Mouse (Mus musculus) kidney, postnatal 25 days (tissue): ENCODE results near the gene Catsper4.
A peak's percentile ranks its signal among the peaks of the same experiment; 100 is the strongest.
"Not testable (repeated sequence)": the region's sequence is repeated elsewhere in the genome, so short reads cannot be mapped to it uniquely, and the experiment has no call there.

Experiments
- DNase-seq, 2 experiments: peaks; one replicate each; pipeline ENCODE4 v3.0.0; 2021; ENCODE audit warnings: mixed read lengths in 2 of 2

Catsper4 gene

DNA sequence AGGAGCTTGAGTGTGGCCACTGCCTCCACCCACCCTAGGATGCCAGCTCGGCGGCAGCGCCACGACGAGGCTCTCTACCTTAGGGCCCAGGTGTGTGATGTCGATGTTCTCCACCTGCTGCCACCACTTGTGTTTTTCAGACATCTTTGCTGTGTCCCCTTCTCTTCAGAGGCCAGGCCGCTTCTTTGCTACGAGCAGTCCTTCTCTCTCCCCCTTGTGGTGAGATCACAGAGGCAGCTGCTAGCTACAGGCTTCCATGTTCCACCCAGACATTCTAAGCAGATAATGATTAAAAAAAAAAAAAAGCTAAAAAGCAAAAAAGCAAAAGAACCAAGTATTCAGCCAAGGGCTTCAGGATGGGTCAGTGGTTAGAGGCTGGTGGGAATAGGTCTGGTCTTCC is at the start of gene Catsper4:
Gene Catsper4, minus strand, starts transcription at position 190 of the 400 bp plus-strand sequence.
- DNase-seq = no peak

DNA sequence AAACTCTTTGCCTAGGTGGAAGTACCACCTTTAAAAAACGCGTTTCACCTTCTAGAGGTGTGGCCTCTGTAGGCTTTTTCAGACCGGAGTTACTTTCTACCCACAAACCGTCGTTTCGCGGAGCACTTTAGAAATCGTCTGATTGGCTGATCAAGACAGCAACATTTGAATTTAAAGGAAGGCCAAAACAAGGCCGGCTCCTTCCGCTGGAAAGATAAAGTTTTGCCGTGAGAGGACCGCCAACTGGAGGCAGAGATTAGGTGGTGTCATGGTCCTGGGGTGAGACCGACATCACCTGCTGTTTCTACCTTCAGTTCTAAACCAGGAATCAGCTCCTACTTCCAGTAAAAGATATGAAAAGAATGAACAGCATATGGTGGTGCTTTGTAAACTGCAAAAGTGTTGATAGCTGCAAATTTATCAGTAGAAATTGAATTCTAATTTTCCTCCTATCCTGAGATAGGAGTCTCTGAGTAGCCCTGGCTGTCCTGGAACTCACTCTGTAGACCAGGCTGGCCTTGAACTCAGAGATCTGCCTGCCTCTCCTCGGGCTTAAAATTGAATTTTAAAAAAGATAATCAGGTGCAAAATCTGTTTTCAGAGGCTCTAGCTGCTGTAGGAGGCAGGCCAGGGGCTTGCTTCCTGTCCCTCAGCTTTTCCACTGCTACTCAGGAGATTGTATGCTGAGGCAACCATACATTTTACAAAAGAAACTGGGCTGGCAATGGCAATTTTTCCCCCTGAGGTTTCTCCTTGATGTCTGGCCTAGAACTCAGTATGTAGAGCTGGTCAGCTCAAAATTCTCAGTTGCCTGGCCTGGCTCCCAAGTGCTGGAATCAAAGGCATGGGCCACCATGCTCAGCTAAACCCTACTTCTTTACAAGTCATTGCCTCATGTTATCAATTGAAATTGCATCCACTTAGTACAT is 46.5 kb upstream of the Catsper4 start:
- DNase-seq = no peak

DNA sequence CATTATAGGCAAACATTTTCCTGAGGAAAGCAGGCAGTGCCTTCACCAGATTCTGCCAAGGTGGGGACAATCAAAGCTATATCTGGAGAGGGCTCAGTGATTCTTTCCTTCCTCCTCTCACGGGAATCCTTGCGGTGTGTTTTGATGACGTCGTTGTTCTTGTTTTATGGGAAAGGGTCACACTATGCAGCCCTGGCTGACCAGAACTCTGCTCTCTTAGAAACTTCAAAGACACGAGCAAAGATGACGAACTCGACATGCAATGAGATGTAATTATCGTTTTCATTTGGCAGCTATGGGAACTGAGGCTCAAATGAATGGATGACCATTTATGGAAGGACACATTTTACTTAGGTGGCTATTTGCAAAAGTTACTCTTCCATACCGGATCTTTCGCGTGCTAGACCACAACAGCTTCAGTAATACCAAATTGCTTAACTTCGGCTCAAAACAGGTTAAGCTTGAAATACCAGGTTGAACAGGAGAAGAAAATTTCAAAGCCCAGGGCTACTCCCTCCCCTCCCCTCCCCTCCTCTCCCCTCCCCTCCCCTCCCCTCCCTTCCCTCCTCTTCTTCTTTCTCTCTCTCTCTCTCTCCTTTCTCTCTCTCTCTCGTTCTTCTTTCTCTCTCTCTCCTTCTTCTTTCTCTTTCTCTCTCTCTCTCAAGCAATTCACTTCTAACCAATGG is 45.7 kb upstream of the Catsper4 start:
- no peak for DNase-seq

DNA sequence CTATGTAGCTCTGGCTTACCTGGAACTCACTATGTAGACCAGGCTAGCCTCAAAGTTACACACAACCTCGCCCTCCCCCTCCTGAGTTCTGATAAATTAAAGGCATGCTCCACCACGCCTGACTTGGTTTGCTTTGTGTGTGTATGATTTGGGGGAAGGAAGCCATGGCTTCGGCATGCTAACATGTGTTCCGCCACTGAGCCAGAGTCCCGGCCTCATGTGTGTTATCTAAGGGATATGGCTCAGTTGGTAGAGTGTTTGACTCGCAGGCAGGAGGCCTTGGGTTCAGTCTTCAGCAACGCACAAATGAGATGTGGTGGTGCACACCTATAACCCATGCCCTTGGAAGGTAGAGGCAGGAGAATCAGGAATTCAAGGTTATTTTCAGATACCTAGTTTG is 44.8 kb upstream of the Catsper4 start:
- DNase-seq = no peak

DNA sequence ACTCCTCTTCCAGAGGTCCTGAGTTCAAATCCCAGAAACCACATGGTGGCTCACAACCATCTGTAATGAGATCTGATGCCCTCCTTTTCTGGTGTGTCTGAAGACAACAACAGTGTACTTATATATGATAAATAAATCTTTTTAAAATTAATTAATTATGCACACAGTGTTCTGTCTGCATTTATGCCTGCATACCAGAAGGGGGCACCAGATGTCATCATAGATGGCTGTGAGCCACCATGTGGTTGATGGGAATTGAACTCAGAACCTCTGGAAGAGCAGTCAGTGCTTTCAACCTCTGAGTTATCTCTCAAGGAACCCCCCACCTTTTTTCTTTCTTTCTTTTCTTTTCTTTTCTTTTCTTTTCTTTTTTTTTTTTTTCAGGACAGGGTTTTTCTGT is 42.4 kb upstream of the Catsper4 start:
- DNase-seq = not testable (repeated sequence)

DNA sequence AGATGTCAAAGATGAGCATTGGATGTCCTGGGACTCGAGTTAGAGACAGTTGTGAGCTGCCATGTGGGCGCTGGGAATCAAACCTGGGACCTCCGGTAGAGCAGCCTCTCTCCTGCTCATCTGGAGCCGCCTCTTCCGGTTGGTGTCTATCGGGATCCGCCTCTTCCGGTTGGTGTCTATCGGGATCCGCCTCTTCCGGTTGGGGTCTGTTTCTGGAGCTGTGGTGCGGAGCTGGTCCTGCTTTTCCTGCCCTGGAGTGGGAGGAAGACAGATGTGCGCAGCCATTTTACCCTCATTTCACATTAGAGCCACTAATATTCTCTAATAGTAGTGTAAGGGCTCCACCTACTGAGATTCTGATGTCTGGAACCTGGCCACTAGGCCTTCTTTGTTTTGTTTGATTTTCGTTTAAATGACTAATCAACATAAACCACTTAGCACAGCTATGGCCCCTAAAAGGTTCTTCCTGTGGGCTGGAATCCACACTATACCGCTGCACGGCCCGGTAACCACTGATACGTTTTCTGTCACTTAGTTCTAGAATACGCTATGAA is 41.0 kb upstream of the Catsper4 start:
- peak in 1 of 2 experiments; percentile 55 for DNase-seq

DNA sequence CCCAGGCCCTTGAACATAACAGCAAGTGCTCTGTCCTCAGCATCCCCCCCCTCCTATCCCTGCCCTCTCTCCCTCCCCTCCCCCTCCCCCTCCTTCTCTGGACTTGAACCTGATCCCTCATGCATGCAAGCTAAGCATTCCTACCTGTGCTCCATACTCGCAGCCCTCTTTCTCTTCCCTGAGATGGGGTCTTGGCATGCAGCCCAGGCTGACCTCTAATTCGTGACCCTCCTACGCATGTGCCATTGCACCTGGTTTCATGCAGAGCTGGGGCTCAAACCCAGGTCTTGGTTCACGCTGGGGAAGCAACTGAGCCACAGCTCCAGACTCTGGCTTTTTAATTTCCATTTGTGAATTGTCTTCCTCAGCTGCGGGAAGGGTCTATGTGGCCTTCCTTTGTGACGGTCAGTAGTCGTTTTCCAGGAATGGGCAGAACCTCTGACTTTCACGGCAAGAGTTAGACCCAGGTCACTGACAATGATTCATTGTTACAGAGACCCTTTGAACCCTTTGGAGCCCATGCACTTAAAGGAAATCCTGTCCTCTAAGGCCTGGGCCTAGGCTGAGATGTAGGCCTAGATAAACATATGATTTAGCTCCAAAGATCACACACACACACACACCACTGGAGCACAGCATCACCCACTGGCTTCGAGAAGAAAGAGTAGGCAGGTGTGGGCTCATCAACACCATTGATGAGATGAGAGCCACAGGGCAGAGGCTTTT is 38.8 kb upstream of the Catsper4 start:
- peak in 1 of 2 experiments; percentile 44 for DNase-seq

DNA sequence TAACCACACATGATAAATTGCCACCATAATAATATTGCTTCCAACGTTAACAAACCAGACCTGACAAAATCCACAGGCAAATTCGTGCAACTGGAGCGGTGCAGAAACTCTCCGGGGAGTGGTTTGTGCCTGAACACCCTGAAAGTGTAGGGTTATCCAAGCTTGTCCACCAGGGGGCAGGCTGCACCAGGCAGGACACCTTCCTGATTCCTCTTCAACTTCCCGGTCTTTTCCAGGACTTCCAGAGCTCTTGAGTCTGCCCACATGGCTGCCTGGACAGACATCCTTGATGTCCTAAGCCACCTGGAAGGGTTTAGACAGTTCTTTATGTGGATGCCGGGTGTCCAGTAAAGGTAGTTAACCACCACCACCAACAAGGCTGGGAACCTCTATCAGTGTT is 36.0 kb upstream of the Catsper4 start:
- DNase-seq = peak; percentile 75 to 86

DNA sequence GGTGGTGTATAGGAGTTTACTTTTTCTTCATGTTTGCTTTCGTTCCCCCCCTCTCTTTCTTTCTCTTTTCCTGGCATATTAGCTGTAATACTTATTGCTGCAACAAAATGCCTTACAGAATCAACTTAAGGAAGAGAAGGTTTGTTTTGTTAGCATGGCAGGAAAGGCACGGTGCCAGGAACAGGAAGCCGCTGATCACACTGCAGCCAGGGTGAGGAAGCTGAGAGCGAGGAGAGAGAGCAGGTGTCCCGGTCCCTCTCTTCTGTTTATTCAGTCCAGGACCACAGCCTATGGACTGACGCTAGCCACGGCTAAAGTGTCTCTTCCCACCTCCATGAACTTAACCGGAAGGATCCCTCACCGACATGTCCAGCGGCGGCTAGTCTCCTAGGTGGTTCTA is 31.2 kb upstream of the Catsper4 start:
- peak; percentile 45 to 62 for DNase-seq

DNA sequence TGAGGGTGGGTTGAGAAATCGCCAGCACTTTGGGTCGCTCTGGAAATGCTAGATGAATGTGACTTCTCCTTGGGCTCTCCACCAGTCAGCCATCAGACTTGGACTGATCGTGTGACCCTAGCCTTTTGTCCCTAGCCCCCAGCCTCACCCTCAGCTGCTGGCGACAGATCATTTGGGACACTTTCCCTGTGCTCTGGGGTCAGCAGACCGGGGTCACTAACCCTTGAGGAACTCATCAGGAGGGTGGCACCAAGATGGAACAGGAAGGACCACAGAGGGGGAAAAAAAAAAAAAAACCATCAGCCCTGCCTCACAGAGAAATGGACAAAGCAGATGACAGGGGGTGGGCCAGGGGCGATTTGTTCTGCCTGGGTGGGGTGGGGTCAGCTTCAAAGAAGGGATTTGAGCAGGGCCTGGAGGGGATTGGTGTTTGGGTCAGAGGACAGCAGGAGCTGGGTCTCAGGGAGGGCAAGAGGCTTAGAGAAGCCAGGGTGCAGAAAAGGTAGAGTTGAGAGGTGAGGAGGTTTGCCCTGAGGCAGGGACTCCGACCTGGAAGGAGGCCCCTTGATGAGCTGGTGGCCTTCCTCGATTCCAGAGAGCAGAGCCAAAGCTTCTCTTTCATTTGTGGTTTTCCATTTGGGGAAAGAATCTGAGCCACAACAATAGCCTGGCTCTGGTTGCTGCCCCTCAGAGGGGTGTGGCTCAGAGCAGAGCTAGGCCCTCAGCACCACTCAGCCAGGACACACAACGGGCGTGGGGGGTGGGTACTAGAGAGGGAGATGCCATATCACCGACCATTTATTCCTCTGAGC is 30.2 kb upstream of the Catsper4 start:
- peak; percentile 26 to 58 for DNase-seq

DNA sequence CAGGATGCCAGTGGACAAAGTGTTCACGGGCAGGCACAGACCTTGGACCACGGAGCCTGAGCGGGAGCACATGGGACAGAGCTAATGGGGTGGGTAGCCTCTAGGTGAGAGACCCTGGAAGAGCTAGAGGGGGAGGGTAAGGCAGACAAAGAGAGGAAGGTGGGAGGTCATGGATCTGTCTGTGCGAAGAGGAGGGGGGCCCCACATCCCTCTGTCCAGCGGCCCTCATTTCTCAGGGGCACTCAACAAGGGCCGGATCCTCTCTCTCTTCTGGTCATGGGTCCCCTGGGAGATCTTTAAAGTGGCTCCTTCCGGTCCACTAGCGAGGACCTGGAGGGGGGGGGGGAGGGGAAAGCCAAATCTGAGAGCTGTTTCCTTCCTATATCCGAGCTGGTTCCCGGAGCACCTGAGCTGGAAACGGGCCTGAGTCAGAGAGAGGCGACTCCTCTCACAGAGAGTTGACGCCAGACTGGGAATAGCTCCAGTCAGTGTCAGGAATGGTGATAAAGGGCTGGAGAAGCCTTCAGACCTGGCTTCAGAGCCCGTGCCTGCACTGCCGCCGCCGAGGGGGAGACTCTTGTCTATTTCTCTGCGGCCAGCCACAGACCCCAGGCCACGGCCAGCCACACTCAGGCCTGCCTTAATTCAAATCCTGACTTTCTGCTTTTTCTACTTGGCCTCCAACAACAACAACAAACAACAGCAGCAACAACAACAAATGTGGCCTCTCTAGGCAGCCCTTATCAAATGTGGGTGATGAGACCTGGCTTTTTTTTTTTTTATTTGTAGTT is 29.4 kb upstream of the Catsper4 start:
- peak; percentile 70 to 83 for DNase-seq

DNA sequence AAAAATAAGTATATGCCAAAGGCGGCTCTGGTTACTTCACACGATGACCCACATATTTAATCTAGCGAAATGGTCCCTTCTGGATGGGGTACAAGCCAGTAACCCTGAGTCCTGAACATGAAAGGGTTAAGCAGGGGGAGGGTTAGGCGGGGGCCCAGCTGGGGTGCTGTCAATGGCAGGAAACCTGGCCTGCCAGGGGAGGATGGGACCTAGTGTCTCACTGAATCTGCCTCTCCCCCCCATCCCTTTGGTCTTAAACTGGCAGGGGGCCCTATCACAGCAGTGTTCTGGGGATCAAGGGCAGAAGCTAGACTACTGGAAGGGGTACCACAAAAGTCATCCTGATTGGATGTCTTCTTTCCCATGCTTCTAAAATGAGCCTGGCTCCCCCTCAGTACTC is 28.7 kb upstream of the Catsper4 start:
- peak; percentile 45 to 77 for DNase-seq

DNA sequence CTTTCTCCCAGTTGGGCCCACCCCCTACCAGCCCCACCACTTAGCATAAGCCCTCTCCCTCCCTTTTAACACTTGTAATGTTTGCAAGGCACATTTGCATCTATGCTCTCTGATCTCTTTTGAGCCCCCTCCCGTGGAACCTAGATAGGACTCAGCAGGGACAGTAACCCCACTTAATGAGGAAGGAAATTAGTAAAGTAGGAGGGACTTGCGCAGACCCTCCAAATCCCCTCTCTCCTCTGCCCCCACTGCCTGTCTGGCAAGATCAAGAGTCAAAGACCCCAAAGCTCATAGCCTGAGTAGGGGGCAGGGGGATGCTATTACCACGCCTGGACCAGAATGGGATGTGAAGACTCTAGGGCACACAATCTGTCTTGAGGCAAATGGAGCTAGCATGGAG is 27.7 kb upstream of the Catsper4 start:
- DNase-seq = no peak

DNA sequence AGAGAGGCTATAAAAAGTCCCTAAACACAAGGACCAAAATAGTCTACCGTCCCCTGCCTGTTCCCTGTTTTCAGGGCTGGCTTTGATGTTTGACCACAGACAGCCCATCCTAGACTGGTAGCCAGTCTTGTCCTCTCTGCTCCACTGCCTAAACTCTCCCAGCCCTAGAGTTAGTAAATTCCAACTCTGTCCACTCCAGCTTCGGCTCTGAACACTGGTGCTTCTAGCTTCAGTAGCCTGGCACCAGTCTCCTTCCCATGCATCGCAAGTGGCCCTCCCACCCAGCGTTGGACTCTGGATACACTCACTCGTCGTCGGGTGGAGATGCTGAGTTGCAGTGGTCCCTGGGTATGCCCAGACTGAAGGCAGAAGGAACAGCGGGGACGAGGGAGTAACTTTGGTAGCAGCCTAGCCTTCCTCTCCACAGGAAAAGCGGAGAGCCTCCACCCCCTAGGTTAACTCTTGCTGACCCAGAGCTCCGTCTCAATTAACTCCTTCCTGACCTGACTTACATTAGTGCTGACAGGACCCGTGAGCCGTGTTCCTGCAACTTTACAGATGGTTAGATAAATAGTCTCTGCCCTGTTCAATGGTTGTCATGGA is 26.6 kb upstream of the Catsper4 start, which contains the start of gene Grrp1:
Gene Grrp1, minus strand, starts transcription at position 385 of the 603 bp plus-strand sequence.
- DNase-seq = peak; percentile 49 to 72

DNA sequence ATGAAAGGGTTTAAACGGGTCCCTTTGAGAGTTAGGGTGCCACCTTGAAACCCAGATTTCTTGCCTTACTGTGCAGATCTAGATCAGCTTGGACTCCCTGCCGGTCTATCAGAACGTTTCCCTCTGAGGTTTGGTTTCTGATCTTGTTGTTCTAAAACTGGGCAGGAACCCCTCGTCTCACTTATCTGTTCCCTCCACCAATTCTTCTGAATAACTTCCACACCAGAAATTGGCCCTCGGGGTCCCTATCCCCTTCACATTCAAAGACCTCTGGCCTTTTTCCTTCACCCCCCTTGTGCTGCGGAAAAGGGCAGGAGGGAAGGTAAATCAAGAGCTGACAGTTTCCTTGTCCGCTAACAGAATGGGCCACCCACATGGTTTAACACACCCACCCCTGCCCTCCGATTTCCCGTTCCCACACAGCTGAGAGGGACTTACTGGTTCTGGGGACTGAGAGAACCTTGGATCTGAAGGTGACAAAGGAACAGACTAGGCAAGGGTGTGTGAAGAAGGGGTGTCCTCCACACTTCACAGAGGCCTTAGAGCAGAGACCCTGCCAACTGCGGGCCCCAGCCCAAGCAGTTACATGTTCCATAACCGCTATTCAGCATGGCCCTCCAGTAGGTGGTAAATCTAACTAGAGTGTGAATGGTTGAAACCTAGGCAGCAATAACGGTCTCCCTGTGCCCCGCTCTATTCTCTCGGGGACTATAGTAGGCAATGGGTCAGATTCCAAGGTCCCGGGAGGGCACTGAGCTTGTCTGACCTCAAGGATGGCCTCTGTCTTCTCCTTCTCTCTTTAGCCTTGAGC is 25.9 kb upstream of the Catsper4 start:
- peak; percentile 48 to 65 for DNase-seq

DNA sequence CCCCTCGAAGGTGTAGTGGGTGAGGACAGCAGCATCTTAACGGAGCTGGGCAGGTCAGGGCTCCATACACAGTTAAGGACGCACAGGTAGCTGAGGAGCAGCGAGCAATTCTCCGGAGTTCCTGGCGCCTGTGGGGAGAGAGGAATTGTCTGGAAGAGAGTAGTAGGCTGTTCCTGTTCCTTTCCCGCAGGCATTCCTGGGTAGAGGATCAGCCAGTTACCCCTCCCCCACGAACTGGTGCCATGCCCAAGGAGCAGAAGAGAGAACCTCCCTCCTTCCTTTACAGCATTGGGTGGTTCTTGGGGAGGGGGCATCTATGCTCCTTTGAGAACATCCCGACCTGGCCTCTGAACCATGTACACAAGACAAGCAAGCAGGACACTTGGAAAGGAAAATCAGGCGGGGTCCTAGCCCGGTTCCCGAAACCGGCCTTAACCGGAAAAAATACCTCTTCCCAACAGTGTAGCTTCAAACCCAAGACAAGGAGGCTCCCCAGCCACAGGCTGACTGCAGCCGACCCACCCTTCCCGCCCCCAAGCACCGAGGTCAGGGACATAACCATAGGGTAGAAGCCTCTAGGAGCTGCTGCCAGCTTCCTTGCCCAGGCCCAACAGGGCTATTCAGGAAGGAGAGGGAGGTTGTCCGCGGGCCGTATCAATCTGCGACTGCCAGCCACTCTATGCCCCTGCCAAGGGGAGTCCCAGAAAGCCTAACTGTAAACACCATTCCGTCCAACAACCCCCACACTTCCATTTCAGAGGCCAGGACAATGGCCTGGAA is 25.1 kb upstream of the Catsper4 start:
- DNase-seq = peak; percentile 62 to 64

DNA sequence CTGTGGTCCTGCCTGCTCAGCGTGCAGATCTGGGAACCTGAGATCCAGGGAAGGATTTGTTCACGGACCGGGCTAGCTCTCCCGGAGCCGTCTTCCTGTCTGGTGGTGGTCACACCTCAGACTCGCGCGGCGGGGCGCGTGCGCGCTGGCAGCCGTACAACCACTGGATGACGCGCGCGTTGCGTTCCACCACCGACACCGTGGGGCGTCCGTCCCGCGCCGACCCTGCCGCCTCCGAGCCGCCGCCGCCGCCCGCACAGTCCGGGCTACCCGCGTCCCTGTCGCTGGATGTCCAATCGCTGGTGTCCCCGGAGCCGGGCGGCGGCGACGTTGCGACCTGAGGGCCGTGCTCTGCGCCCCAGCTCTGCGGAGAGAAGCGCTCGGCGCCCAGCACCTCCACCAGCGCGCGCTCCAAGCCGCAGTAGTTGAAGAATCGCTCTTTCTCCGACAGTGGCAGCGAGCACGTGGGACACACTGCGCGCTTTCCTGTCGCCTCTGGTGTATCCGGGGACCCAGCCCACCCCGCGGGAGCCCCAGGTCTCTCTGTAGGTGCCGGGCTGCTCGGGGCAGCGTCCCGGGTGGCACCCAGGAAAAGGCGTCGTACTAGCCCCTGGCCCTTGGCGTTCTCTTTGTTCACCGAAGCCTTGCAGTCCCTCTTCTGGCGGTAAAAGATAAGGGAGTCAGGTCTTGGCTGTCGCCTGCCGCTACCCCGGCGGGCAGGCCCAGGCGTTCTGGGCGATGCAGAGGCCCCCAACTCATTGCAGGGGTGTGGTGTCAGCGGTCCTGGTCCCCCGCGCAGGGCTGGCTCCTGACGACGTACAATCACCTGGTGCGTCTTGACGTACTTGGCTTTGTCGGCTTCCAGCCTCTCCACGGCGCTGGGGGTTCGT is 24.3 kb upstream of the Catsper4 start:
- peak in 1 of 2 experiments; percentile 38 for DNase-seq

DNA sequence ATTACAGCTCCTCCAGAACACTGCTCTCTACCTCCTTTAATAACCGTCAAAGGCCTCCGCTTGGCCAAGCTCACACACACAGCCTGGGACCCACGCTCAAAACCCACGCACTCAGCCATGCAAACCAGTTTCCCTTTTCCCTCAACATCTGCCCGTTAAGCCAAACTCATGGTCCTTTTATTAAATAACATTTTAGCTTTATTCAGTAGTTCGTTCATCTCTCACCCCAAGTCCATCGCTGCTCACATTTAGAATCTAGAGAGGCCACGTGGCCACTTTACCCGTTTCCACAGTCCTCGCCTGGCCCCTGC is 23.7 kb upstream of the Catsper4 start:
- DNase-seq = no peak
